Mouse (Mus musculus): ENCODE data around the gene Znrf2. TPM values are rescaled to one million over a fixed set of nuclear protein-coding genes. Genes with fewer than 3 reads are reported as not detected.
A peak's percentile ranks its signal among the peaks of the same experiment; 100 is the strongest.

Gene Znrf2
- polyA plus RNA-seq, 1 experiment from 2014 or later = 3.2 TPM

- no peaks in the 10 kb centered on the region for H3K27me3 ChIP-seq (ENCODE audit: insufficient read depth, low read length)
- DNase-seq = no peak
- H3K4me2 ChIP-seq = no peak overlapping the region
- H3K4me1 ChIP-seq (ENCODE audit: insufficient read depth) = no peaks in the 10 kb centered on the region
- no peaks in the 10 kb centered on the region for H3K9me3 ChIP-seq (ENCODE audit: low read depth, low read length)
- 67% methylated on average over 4 of the region's 4 CpGs for WGBS
- no peak for ATAC-seq (ENCODE audit: insufficient read depth)
- no peaks in the 10 kb centered on the region for H3K36me3 ChIP-seq (ENCODE audit: insufficient read depth)
- H3K4me3 ChIP-seq (ENCODE audit: low read depth, low read length) = no peak overlapping the region
- H3K27ac ChIP-seq (ENCODE audit: low read depth) = no peak overlapping the region
- no peak for TF ChIP-seq CTCF (IDR thresholded peaks at IDR 0.05; ENCODE audit: low read depth)
- H3K9ac ChIP-seq = no peak overlapping the region
Measured at GRCm38 (mm10) chr6:54790071-54790470, 26.6 kb upstream of the Znrf2 start.

- no peaks in the 10 kb centered on the region for H3K4me1 ChIP-seq (ENCODE audit: insufficient read depth)
- DNase-seq (no peak), ATAC-seq (ENCODE audit: insufficient read depth) (no peak)
- H3K27ac ChIP-seq (ENCODE audit: low read depth) = no peak overlapping the region
- peaks cover 2% of the 10 kb centered on the region; the same call in 1 of the 2 replicates for H3K9me3 ChIP-seq (ENCODE audit: low read depth, low read length)
- H3K4me3 ChIP-seq (ENCODE audit: low read depth, low read length) = no peak overlapping the region
- no peaks in the 10 kb centered on the region for H3K36me3 ChIP-seq (ENCODE audit: insufficient read depth)
- 85% methylated on average over 3 of the region's 3 CpGs for WGBS
- no peak overlapping the region for H3K4me2 ChIP-seq
- TF ChIP-seq CTCF (IDR thresholded peaks at IDR 0.05; ENCODE audit: low read depth) = no peak
- no peak overlapping the region for H3K9ac ChIP-seq
- no peaks in the 10 kb centered on the region for H3K27me3 ChIP-seq (ENCODE audit: insufficient read depth, low read length)
Measured at GRCm38 (mm10) chr6:54793853-54794252, 22.9 kb upstream of the Znrf2 start.

GRCm38 (mm10) chr6:54794372-54794771, 22.3 kb upstream of the Znrf2 start:
- H3K36me3 ChIP-seq (ENCODE audit: insufficient read depth) = no peaks in the 10 kb centered on the region
- no peaks in the 10 kb centered on the region for H3K27me3 ChIP-seq (ENCODE audit: insufficient read depth, low read length)
- WGBS = 65% methylated on average over 2 of the region's 2 CpGs
- DNase-seq (no peak), ATAC-seq (ENCODE audit: insufficient read depth) (no peak)
- no peaks in the 10 kb centered on the region for H3K4me1 ChIP-seq (ENCODE audit: insufficient read depth)
- H3K4me2 ChIP-seq = no peak overlapping the region
- H3K27ac ChIP-seq (ENCODE audit: low read depth) = no peak overlapping the region
- no peak overlapping the region for H3K4me3 ChIP-seq (ENCODE audit: low read depth, low read length)
- peaks cover 4% of the 10 kb centered on the region; the same call in 1 of the 2 replicates for H3K9me3 ChIP-seq (ENCODE audit: low read depth, low read length)
- no peak overlapping the region for H3K9ac ChIP-seq
- no peak for TF ChIP-seq CTCF (IDR thresholded peaks at IDR 0.05; ENCODE audit: low read depth)

GRCm38 (mm10) chr6:54794991-54795390, 21.7 kb upstream of the Znrf2 start:
- H3K4me2 ChIP-seq = no peak overlapping the region
- TF ChIP-seq CTCF (IDR thresholded peaks at IDR 0.05; ENCODE audit: low read depth) = no peak
- WGBS = 65% methylated on average over 5 of the region's 5 CpGs
- no peak overlapping the region for H3K27ac ChIP-seq (ENCODE audit: low read depth)
- ATAC-seq (ENCODE audit: insufficient read depth) (no peak), DNase-seq (no peak)
- no peaks in the 10 kb centered on the region for H3K36me3 ChIP-seq (ENCODE audit: insufficient read depth)
- H3K9me3 ChIP-seq (ENCODE audit: low read depth, low read length) = peaks cover 4% of the 10 kb centered on the region; the same call in 1 of the 2 replicates
- H3K4me3 ChIP-seq (ENCODE audit: low read depth, low read length) = no peak overlapping the region
- H3K27me3 ChIP-seq (ENCODE audit: insufficient read depth, low read length) = no peaks in the 10 kb centered on the region
- no peak overlapping the region for H3K9ac ChIP-seq
- no peaks in the 10 kb centered on the region for H3K4me1 ChIP-seq (ENCODE audit: insufficient read depth)

- no peak for ATAC-seq (ENCODE audit: insufficient read depth)
- Histone ChIP-seq H3K4me1 (ENCODE audit: insufficient read depth) (no peaks in the 10 kb centered on the region), H3K4me3 (ENCODE audit: low read depth, low read length) (no peak overlapping the region), H3K36me3 (ENCODE audit: insufficient read depth) (no peaks in the 10 kb centered on the region), H3K4me2 (no peak overlapping the region), H3K27me3 (ENCODE audit: insufficient read depth, low read length) (no peaks in the 10 kb centered on the region), H3K9me3 (ENCODE audit: low read depth, low read length) (peaks cover 4% of the 10 kb centered on the region; the same call in 1 of the 2 replicates), H3K9ac (no peak overlapping the region), H3K27ac (ENCODE audit: low read depth) (no peak overlapping the region)
- no peak for DNase-seq
- 63% methylated on average over 5 of the region's 5 CpGs for WGBS
- no peak for TF ChIP-seq CTCF (IDR thresholded peaks at IDR 0.05; ENCODE audit: low read depth)
Measured at GRCm38 (mm10) chr6:54795971-54796370, 20.7 kb upstream of the Znrf2 start.

GRCm38 (mm10) chr6:54802348-54802747, 14.4 kb upstream of the Znrf2 start:
- no peak overlapping the region for H3K9ac ChIP-seq
- DNase-seq = peak; percentile 28
- 45% methylated on average over 8 of the region's 8 CpGs for WGBS

GRCm38 (mm10) chr6:54804066-54804864, 12.5 kb upstream of the Znrf2 start:
- Histone ChIP-seq H3K36me3 (ENCODE audit: insufficient read depth) (no peaks in the 10 kb centered on the region), H3K9me3 (ENCODE audit: low read depth, low read length) (no peaks in the 10 kb centered on the region), H3K9ac (no peak overlapping the region), H3K4me3 (ENCODE audit: low read depth, low read length) (no peak overlapping the region), H3K27me3 (ENCODE audit: insufficient read depth, low read length) (no peaks in the 10 kb centered on the region), H3K4me2 (no peak overlapping the region), H3K4me1 (ENCODE audit: insufficient read depth) (no peaks in the 10 kb centered on the region), H3K27ac (ENCODE audit: low read depth) (no peak overlapping the region)
- no peak for TF ChIP-seq CTCF (IDR thresholded peaks at IDR 0.05; ENCODE audit: low read depth)
- DNase-seq (peak; percentile 34), ATAC-seq (ENCODE audit: insufficient read depth) (peak; percentile 87)
- WGBS = 33% methylated on average over 18 of the region's 18 CpGs

More at GRCm38 (mm10) chr6:54802348-54802747, 14.4 kb upstream of the Znrf2 start:
- TF ChIP-seq CTCF (IDR thresholded peaks at IDR 0.05; ENCODE audit: low read depth) = no peak
- H3K4me1 ChIP-seq (ENCODE audit: insufficient read depth) = no peaks in the 10 kb centered on the region
- peaks cover 4% of the 10 kb centered on the region; the same call in 1 of the 2 replicates for H3K9me3 ChIP-seq (ENCODE audit: low read depth, low read length)
- H3K27ac ChIP-seq (ENCODE audit: low read depth) = no peak overlapping the region
- no peaks in the 10 kb centered on the region for H3K27me3 ChIP-seq (ENCODE audit: insufficient read depth, low read length)
- ATAC-seq (ENCODE audit: insufficient read depth) = peak; percentile 41; the same call in 1 of the 2 replicates
- 0 out of 2 replicates have a peak overlapping the region, but pooled peaks have one; percentile 15 for H3K4me2 ChIP-seq
- no peak overlapping the region for H3K4me3 ChIP-seq (ENCODE audit: low read depth, low read length)
- no peaks in the 10 kb centered on the region for H3K36me3 ChIP-seq (ENCODE audit: insufficient read depth)
